Mouse (Mus musculus) lung, adult 18-20 months (tissue): ENCODE measurements around the gene Idh3a.
"Not testable (repeated sequence)": the region's sequence is repeated elsewhere in the genome, so short reads cannot be mapped to it uniquely, and the experiment has no call there.

Source experiments
- DNase-seq, 2 experiments: peaks; one replicate each; pipeline ENCODE4 v3.0.0; 2022; ENCODE audit warnings: mixed read lengths in 2 of 2

Idh3a gene

DNA sequence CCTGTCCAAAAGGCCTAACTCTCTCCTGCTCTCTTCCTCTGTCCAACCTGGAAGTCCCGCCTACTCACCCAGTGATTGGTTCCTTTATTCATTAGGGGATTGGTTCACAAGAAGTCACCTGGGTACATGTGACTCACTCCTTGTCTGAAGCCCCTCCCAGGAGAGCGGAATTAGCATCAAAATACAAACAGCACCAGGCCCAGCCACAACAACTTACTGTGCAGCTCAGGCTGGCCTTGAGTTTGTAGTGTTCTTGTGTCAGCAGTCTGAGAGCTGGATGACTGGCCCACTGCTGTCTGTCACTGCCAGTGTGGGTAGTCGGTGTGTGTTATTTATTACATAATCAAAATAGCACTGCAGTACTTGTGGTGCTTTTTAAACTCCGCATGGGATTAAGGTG lies 7.5 kb downstream of the Idh3a start:
- not testable (repeated sequence) for DNase-seq

DNA sequence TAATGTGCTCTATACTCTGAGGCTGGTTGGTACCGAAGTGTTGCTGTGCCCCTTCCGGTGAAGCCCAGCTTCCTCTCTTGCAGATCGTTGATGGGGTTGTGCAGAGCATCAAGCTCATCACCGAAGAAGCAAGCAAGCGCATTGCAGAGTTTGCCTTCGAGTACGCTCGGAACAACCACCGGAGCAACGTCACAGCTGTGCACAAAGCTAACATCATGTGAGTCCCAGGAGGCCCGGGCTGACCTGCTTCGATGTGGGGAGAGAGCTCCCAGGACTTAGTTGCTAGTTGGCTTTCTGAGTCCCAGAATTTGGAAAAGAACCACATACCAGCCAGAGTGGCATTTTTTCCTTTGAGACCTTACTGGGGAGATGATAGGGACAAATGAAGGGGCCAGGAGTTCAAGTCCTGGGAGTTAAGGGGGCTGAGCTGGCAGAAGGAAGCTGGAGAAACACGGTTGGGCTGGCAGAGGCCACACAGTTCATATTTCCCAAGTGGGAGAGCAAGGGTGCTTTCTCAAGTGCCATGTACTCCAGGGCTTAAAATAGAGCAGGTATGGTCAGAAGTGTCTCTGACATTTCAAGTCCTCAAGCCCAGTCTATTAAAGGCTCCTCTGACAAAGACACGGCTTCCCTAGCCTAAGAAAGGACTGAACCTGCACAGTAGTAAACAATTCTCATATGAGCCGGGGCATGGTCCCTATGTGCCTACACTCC lies 10.8 kb downstream of the Idh3a start:
- DNase-seq = peak; percentile 34 to 42

GRCm38 (mm10) chr9:54602386-54602785 lies 16.3 kb downstream of the Idh3a start:
- DNase-seq = no peak

DNA sequence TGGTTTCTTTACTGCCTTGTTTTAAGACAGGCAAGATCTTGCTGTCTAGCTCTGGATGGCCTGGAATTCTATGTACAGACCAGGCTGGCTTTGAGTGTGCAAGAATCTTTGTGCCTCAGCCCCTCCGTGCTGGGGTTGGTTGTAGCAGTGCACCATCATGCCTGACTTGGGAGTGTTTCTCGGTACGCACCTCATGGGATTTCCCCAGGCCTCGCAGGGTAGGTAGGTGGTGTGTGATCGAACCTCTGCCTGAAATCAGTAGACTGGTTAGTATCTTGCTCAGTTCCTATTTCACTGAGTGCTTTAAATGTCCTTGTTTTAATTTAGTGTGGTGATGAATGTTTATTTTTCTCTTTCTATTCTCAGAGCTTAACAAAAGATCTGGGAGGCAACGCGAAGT lies 16.8 kb downstream of the Idh3a start:
- DNase-seq = no peak

DNA sequence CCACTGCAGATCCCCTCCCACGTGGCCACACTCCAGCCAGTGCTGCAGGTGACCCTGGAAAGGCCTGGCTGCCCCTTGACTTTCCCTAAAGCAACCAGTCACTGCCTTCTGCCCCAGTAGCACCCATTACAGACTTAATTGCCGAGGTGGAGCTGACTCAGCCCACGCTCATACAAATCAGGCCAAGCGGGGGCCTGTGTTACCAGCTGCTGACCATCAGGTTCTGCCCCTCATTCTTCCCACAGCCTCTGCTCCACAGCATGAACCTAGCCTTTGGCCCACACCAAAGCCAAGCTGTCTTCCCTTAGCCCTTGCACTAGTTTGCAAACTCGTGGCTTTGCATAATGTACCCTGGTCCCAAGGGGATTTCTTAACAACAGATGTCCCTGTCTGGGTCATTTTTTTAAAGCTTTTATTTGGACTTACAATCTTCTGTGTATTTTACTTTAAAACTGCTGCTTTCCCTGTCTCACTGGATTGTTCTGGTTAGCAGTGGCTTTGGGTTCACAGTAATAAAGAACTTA lies 18.1 kb downstream of the Idh3a start:
- no peak for DNase-seq

- DNase-seq = peak; percentile 73 to 74
Measured at GRCm38 (mm10) chr9:54604886-54605285, 18.8 kb downstream of the Idh3a start.

GRCm38 (mm10) chr9:54612781-54613191 lies 26.7 kb downstream of the Idh3a start:
- peak in 1 of 2 experiments; percentile 3 for DNase-seq

- peak in 1 of 2 experiments; percentile 26 for DNase-seq
Measured at GRCm38 (mm10) chr9:54614182-54614850, 28.2 kb downstream of the Idh3a start.

- no peak for DNase-seq
Measured at GRCm38 (mm10) chr9:54627240-54627639, 41.1 kb downstream of the Idh3a start.

GRCm38 (mm10) chr9:54628752-54629151 lies 42.6 kb downstream of the Idh3a start:
- DNase-seq = no peak

- DNase-seq = no peak
Measured at GRCm38 (mm10) chr9:54629613-54630261, 43.6 kb downstream of the Idh3a start.

- no peak for DNase-seq
Measured at GRCm38 (mm10) chr9:54630905-54631304, 44.8 kb downstream of the Idh3a start.

GRCm38 (mm10) chr9:54633401-54633800 lies 47.3 kb downstream of the Idh3a start:
- DNase-seq = no peak

- DNase-seq = no peak
Measured at GRCm38 (mm10) chr9:54637510-54638314, 51.6 kb downstream of the Idh3a start.

DNA sequence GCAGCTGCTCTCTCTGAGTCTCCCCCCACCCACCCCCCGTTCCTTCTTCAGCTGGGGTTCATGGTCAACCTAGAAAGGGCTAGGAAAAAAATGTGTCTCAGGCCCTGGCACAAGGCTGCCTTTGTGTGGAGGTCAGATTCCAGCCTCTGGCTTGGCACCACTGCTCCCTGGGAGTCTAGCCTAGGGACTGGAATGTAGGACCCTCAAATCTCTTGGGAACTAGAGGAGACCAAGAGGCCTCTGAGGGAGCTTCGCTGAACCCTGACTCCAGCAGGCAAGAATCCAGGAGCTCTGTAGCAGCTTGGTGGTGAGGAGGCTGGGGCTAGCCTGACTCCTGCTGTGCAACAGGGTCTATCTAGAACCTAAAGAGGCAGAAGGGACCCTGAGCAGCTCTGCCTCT lies 53.1 kb downstream of the Idh3a start:
- no peak for DNase-seq

DNA sequence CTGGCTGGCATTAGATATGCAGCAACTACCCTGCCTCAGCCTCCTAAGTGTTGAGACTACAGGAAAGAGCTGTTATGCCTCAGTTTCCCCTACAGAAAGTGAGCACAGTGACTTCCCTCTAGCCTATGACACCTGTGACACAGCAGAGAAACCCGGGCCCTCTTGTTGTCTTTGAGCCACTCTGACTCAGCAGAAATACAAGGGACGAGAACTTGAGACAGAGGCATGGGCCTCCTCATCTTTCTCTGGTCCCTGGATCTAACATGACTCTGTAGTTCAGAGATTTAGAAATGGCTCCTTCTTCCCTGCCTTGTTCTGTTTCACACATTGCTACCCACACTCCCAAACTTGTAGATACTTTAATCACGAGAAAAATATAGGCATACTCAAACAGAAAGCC lies 55.4 kb downstream of the Idh3a start:
- DNase-seq = no peak

GRCm38 (mm10) chr9:54642149-54642548 lies 56.0 kb downstream of the Idh3a start:
- DNase-seq = no peak

GRCm38 (mm10) chr9:54642556-54642955 lies 56.4 kb downstream of the Idh3a start:
- DNase-seq = peak in 1 of 2 experiments; percentile 9

DNA sequence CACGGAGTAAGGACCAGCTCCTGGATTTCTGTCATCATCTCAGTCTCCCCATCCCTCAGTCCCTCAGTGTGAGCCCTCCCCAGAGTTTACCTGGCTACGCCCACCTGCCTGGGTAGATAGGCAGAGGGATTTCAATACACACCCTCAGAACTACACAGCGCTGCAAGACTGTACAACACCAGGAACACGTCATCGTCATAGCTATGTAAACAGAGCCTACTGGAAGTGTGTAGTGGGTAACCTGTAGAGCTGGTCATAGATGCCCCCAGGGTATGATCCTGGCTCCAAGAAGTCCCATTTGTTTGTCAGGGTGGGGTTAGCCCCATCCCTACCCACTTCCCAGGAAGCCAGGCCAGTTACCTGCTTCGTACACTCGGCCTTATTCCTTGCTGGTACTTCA lies 57.0 kb downstream of the Idh3a start:
- no peak for DNase-seq

DNA sequence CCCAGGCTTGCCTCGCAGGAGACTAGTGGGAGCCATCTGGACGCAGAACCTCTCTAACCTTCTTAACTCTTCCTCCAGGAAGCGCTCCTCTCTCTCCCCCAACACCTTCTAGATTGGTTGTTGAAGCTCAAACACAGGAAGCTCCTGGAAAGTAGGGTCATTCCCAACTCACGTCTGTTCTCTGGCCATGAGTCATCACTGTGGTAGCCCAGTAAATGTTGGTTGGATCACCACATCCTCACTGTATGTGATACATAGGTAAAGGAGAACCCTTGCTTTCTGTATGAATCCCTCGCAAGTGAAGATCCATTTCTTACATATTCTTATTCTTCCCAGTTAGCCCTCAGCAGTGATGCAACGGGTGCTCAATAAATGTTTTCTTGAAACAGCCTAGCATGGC lies 59.4 kb downstream of the Idh3a start:
- DNase-seq = no peak

DNA sequence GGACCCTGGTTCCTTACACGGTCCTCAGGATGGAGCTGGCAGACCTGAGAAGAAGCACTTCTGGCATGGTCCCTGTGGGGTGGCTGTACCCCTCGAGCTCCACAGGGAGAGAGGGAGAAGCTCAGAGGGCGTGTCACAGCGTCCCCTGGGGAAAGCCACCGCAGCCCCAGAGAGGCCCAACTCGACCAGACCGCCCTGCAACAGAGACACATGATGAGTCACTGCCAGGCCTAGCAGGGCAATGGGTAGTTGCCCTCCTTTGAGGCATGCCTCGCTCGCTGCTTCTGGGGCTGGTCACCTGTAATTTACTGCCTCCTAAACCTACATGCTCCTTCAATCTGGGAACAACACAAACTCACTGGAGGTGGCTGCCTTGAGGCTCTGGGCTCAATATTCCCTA lies 60.1 kb downstream of the Idh3a start:
- no peak for DNase-seq

DNA sequence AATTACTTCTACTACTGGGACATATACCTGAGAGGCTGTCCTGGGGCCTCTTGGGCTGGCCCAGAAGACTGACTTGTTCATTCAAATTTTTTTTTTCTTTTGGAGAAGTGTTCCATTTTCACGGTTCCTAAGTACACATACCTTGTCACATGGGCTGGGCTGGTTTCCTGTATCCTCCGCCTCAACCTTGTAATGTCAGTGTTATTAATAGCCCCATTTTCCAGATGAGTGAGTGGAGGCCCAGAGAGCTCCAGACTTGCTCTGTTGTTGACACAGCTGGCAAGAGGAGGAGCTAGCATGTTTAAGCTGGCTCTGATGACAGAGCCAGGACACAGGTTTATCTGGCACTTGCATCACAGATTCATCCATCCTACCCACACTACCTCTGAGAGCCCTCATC lies 61.3 kb downstream of the Idh3a start:
- no peak for DNase-seq

DNA sequence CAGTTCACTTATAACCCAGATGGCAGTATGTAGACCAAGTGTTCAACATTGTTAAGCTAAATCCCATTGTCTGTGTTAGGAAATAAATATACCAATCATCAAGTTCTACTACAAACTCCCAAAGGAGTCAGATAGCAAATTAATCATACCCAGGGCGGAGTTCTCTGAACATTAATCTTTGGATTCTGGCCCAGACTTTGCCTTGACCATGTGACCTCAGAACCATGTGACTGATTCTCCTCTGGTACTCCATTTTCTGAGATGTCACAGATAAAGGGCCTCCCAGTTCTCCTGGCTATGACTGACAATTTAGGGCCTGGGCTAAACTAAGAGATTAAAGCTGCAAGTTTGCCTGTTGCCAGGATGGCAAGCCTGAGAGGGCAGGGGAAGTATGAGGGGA lies 63.2 kb downstream of the Idh3a start:
- no peak for DNase-seq
